Mouse (Mus musculus) forebrain, embryonic 15.5 days (tissue): Measurements from ENCODE around the gene Racgap1. TPM values are rescaled to one million over a fixed set of nuclear protein-coding genes. Genes with fewer than 3 reads are reported as not detected.

Experiments
- ATAC-seq: fragments of 200-750 bp; cut with Nextera tagmentation; replicated peaks from 2 replicates; pipeline ENCODE4 v1.8.0; 2017; ENCODE audit warnings: mild to moderate bottlenecking, moderate TSS enrichment, moderate library complexity
- H3K27ac ChIP-seq: fragments of 300-500 bp; sonication (generic); replicated peaks from 2 replicates; pipeline ENCODE4 v1.5.1; 2015; ENCODE audit warnings: mild to moderate bottlenecking, inconsistent platforms
- H3K27me3 ChIP-seq: fragments of 300-500 bp; sonication (generic); 2 replicates; pipeline ENCODE4 v1.6.1; 2015; ENCODE audit warnings: inconsistent platforms
- H3K36me3 ChIP-seq: fragments of 300-500 bp; sonication (generic); 2 replicates; pipeline ENCODE4 v1.6.1; 2015; ENCODE audit warnings: mild to moderate bottlenecking, inconsistent platforms
- H3K4me1 ChIP-seq: fragments of 300-500 bp; sonication (generic); 2 replicates; pipeline ENCODE4 v1.6.1; 2015; ENCODE audit warnings: inconsistent platforms
- H3K4me2 ChIP-seq: fragments of 300-500 bp; sonication (generic); replicated peaks from 2 replicates; pipeline ENCODE4 v1.6.1; 2015; ENCODE audit warnings: mild to moderate bottlenecking, inconsistent platforms
- H3K4me3 ChIP-seq: fragments of 300-500 bp; sonication (generic); 2 replicates; pipeline ENCODE4 v1.5.1; 2015; ENCODE audit warnings: mild to moderate bottlenecking, inconsistent platforms
- H3K9ac ChIP-seq: fragments of 300-500 bp; sonication (generic); replicated peaks from 2 replicates; pipeline ENCODE4 v1.6.1; 2015; ENCODE audit warnings: mild to moderate bottlenecking, inconsistent platforms
- H3K9me3 ChIP-seq: fragments of 300-500 bp; sonication (generic); 2 replicates; pipeline ENCODE4 v1.6.1; 2016; ENCODE audit warnings: inconsistent platforms
- WGBS: fragments of 180-500 bp; shearing (Covaris S2); methylation state at CpG from one replicate; pipeline ENCODE4 v1.1.7; 2015; ENCODE audit warnings: mixed read lengths; 5-methylcytosine and 5-hydroxymethylcytosine counted together
- polyA plus RNA-seq: library from polyadenylated mRNA; unstranded; fragments of >200 nt; fragmentation: Nextera tagmentation; extraction: Ambion mirVana; gene quantifications from 2 replicates; pipeline ENCODE4 v1.2.1, GENCODE M21; 2015

Gene Racgap1
- polyA plus RNA-seq, 1 experiment from 2014 or later, result 113 TPM

- under 1% methylated on average over 7 of the region's 7 CpGs for WGBS
- no peak overlapping the region for H3K4me3 ChIP-seq
- peaks cover 42% of the 10 kb centered on the region for H3K27me3 ChIP-seq
- no peaks in the 10 kb centered on the region for H3K36me3 ChIP-seq
- no peaks in the 10 kb centered on the region for H3K9me3 ChIP-seq
- H3K9ac ChIP-seq, result 0 out of 2 replicates have a peak overlapping the region, but pooled peaks have one; percentile 16
- peak overlapping the region; percentile 6; the same call in 1 of the 2 replicates for H3K4me2 ChIP-seq
- ATAC-seq, result peak; percentile 92
- H3K4me1 ChIP-seq, result peaks cover 17% of the 10 kb centered on the region
- 0 out of 2 replicates have a peak overlapping the region, but pooled peaks have one; percentile 14 for H3K27ac ChIP-seq
Measured at GRCm38 (mm10) chr15:99596056-99596687, 55.3 kb downstream of the Racgap1 start.

GRCm38 (mm10) chr15:99594951-99595350 is 56.5 kb downstream of the Racgap1 start:
- peaks cover 22% of the 10 kb centered on the region for H3K4me1 ChIP-seq
- no peak overlapping the region for H3K27ac ChIP-seq
- no peak overlapping the region for H3K4me2 ChIP-seq
- no peaks in the 10 kb centered on the region for H3K36me3 ChIP-seq
- peaks cover 51% of the 10 kb centered on the region for H3K27me3 ChIP-seq
- no peak overlapping the region for H3K4me3 ChIP-seq
- ATAC-seq, result no peak
- WGBS, result 80% methylated on average over 10 of the region's 10 CpGs
- no peaks in the 10 kb centered on the region for H3K9me3 ChIP-seq
- no peak overlapping the region for H3K9ac ChIP-seq

- H3K27ac ChIP-seq, result no peak overlapping the region
- WGBS, result 90% methylated on average over 5 of the region's 5 CpGs
- H3K9ac ChIP-seq, result no peak overlapping the region
- no peaks in the 10 kb centered on the region for H3K36me3 ChIP-seq
- peaks cover 14% of the 10 kb centered on the region for H3K4me1 ChIP-seq
- no peaks in the 10 kb centered on the region for H3K9me3 ChIP-seq
- H3K4me2 ChIP-seq, result no peak overlapping the region
- ATAC-seq, result no peak
- H3K4me3 ChIP-seq, result no peak overlapping the region
- H3K27me3 ChIP-seq, result peaks cover 72% of the 10 kb centered on the region
Measured at GRCm38 (mm10) chr15:99592877-99593276, 58.6 kb downstream of the Racgap1 start.

- Histone ChIP-seq H3K4me2 (no peak overlapping the region), H3K4me3 (no peak overlapping the region), H3K27ac (no peak overlapping the region), H3K27me3 (peaks cover 78% of the 10 kb centered on the region), H3K9ac (no peak overlapping the region), H3K9me3 (no peaks in the 10 kb centered on the region), H3K36me3 (no peaks in the 10 kb centered on the region), H3K4me1 (peaks cover 14% of the 10 kb centered on the region)
- WGBS, result 51% methylated on average over 8 of the region's 8 CpGs
- no peak for ATAC-seq
Measured at GRCm38 (mm10) chr15:99592177-99592576, 59.3 kb downstream of the Racgap1 start.

- H3K36me3 ChIP-seq, result no peaks in the 10 kb centered on the region
Measured at GRCm38 (mm10) chr15:99590429-99591084, 60.9 kb downstream of the Racgap1 start, which contains the start of gene Aqp5. TSS of gene Aqp5 (plus strand) at chr15:99590782.

GRCm38 (mm10) chr15:99589704-99590103 is 61.8 kb downstream of the Racgap1 start:
- Histone ChIP-seq H3K27me3 (peaks cover 95% of the 10 kb centered on the region), H3K36me3 (no peaks in the 10 kb centered on the region), H3K4me3 (no peak overlapping the region), H3K9ac (no peak overlapping the region), H3K27ac (no peak overlapping the region), H3K4me2 (no peak overlapping the region), H3K4me1 (peaks cover 9% of the 10 kb centered on the region), H3K9me3 (no peaks in the 10 kb centered on the region)
- no peak for ATAC-seq
- 14% methylated on average over 7 of the region's 7 CpGs for WGBS

More at GRCm38 (mm10) chr15:99590429-99591084, 60.9 kb downstream of the Racgap1 start, which contains the start of gene Aqp5:
- Histone ChIP-seq H3K4me1 (peaks cover 5% of the 10 kb centered on the region), H3K27ac (no peak within 1 kb of the TSS), H3K4me2 (peak within 1 kb of the TSS; percentile 49), H3K9me3 (no peaks in the 10 kb centered on the region), H3K9ac (peak within 1 kb of the TSS; percentile 10), H3K27me3 (peaks cover 95% of the 10 kb centered on the region), H3K4me3 (peak within 1 kb of the TSS; percentile 41)
- ATAC-seq, result peak; percentile 55; the same call in 1 of the 2 replicates
- 1% methylated on average over 49 of the region's 83 CpGs for WGBS

GRCm38 (mm10) chr15:99589237-99589636 is 62.2 kb downstream of the Racgap1 start:
- H3K27ac ChIP-seq, result no peak overlapping the region
- 1% methylated on average over 9 of the region's 9 CpGs for WGBS
- no peak for ATAC-seq

GRCm38 (mm10) chr15:99586525-99586924 is 64.9 kb downstream of the Racgap1 start:
- H3K36me3 ChIP-seq, result no peaks in the 10 kb centered on the region
- H3K27ac ChIP-seq, result no peak overlapping the region
- no peak overlapping the region for H3K4me2 ChIP-seq
- WGBS, result 93% methylated on average over 3 of the region's 3 CpGs
- H3K4me3 ChIP-seq, result no peak overlapping the region
- no peak overlapping the region for H3K9ac ChIP-seq
- ATAC-seq, result no peak
- H3K4me1 ChIP-seq, result peaks cover 28% of the 10 kb centered on the region
- no peaks in the 10 kb centered on the region for H3K9me3 ChIP-seq
- peaks cover 87% of the 10 kb centered on the region for H3K27me3 ChIP-seq

More at GRCm38 (mm10) chr15:99589237-99589636, 62.2 kb downstream of the Racgap1 start:
- peaks cover 96% of the 10 kb centered on the region for H3K27me3 ChIP-seq
- H3K9me3 ChIP-seq, result no peaks in the 10 kb centered on the region
- H3K4me3 ChIP-seq, result no peak overlapping the region
- H3K4me1 ChIP-seq, result peaks cover 13% of the 10 kb centered on the region
- no peaks in the 10 kb centered on the region for H3K36me3 ChIP-seq
- H3K4me2 ChIP-seq, result no peak overlapping the region
- H3K9ac ChIP-seq, result no peak overlapping the region

- Histone ChIP-seq H3K27me3 (peaks cover 80% of the 10 kb centered on the region), H3K4me2 (no peak overlapping the region), H3K36me3 (no peaks in the 10 kb centered on the region), H3K4me1 (peaks cover 28% of the 10 kb centered on the region), H3K9ac (no peak overlapping the region), H3K9me3 (no peaks in the 10 kb centered on the region), H3K27ac (no peak overlapping the region), H3K4me3 (no peak overlapping the region)
- ATAC-seq, result no peak
- 75% methylated on average over 6 of the region's 6 CpGs for whole genome bisulfite sequencing
Measured at GRCm38 (mm10) chr15:99585741-99586140, 65.7 kb downstream of the Racgap1 start.

GRCm38 (mm10) chr15:99584407-99585202 is 66.9 kb downstream of the Racgap1 start:
- H3K4me2 ChIP-seq, result peak overlapping the region; percentile 40
- no peak overlapping the region for H3K27ac ChIP-seq
- 1% methylated on average over 24 of the region's 24 CpGs for WGBS
- peaks cover 68% of the 10 kb centered on the region for H3K27me3 ChIP-seq
- H3K36me3 ChIP-seq, result no peaks in the 10 kb centered on the region
- H3K4me3 ChIP-seq, result peak overlapping the region; percentile 30
- H3K9ac ChIP-seq, result no peak overlapping the region; the same call in 1 of the 2 replicates
- no peaks in the 10 kb centered on the region for H3K9me3 ChIP-seq
- peaks cover 23% of the 10 kb centered on the region for H3K4me1 ChIP-seq
- ATAC-seq, result no peak

- ATAC-seq, result no peak; the same call in 1 of the 2 replicates
- Histone ChIP-seq H3K4me1 (peaks cover 23% of the 10 kb centered on the region), H3K9ac (peak overlapping the region; percentile 17), H3K27me3 (peaks cover 59% of the 10 kb centered on the region), H3K27ac (no peak overlapping the region), H3K36me3 (no peaks in the 10 kb centered on the region), H3K4me3 (peak overlapping the region; percentile 30), H3K9me3 (no peaks in the 10 kb centered on the region), H3K4me2 (peak overlapping the region; percentile 40)
- 2% methylated on average over 50 of the region's 54 CpGs for WGBS
Measured at GRCm38 (mm10) chr15:99583463-99584344, 67.8 kb downstream of the Racgap1 start.
